Mouse (Mus musculus) cortical plate, adult 2 months (tissue): ENCODE data around the gene Krt222. TPM values are rescaled to one million over a fixed set of nuclear protein-coding genes. Genes with fewer than 3 reads are reported as not detected.

Source experiments
- H3K27ac ChIP-seq: fragments of 200-500 bp; 2 replicates; pipeline ENCODE4 v1.5.1; 2012; ENCODE audit warnings: low read length, control low read depth, inconsistent platforms; ENCODE audit not compliant: insufficient read depth
- H3K4me1 ChIP-seq: fragments of 200-500 bp; 2 replicates; pipeline ENCODE4 v1.6.1; 2011; ENCODE audit warnings: low read length; ENCODE audit not compliant: control insufficient read depth, insufficient read depth
- H3K4me3 ChIP-seq: fragments of 200-500 bp; 2 replicates; pipeline ENCODE4 v1.5.1; 2011; ENCODE audit warnings: mild to moderate bottlenecking, low read length, control low read depth; ENCODE audit not compliant: insufficient read depth
- CTCF ChIP-seq: fragments of 200-500 bp; IDR thresholded peaks from 2 replicates; pipeline ENCODE4 v1.5.1; 2011; ENCODE audit warnings: mild to moderate bottlenecking, control low read depth, low read length; ENCODE audit not compliant: insufficient read depth; ENCODE audit errors: extremely low read depth
- POLR2A ChIP-seq: fragments of 200-500 bp; IDR thresholded peaks from 2 replicates; pipeline ENCODE4 v1.6.1; 2011; ENCODE audit warnings: mild to moderate bottlenecking, low read length, control low read depth; ENCODE audit not compliant: insufficient read depth; ENCODE audit errors: extremely low read depth
- polyA plus RNA-seq: library from polyadenylated mRNA; depleted of rRNA; stranded (reverse); fragments of >200 nt; gene quantifications from 2 replicates; pipeline ENCODE4 v1.2.3, GENCODE M21; 2012

Krt222 gene
- polyA plus RNA-seq, 1 experiment: 25.1 TPM

DNA sequence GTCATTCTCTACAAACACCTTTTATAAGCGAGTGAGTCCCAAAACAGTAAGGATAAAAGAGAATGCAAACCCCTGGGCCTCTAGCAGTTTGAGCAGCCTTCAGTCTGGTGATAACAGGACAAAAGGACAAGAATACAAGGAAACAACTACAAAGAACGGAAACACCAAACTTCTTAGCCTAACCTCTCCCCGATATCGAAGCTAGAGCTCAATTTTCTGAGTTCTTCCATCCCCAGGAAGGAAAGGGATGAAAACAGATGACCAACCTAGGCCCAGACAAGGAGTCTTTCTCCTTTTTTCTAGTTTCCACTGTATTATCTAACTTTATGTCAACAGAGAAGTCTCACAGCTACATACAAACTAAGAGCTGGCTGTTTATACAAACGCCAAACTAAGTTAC is 20.6 kb downstream of the Krt222 start:
- Histone ChIP-seq H3K4me1 (peaks cover 1% of the 10 kb centered on the region; the same call in 1 of the 2 replicates), H3K4me3 (no peak overlapping the region), H3K27ac (no peak overlapping the region)
- TF ChIP-seq CTCF: no peak
- TF ChIP-seq POLR2A: no peak

- Histone ChIP-seq H3K4me3 (no peak overlapping the region), H3K4me1 (peaks cover 1% of the 10 kb centered on the region; the same call in 1 of the 2 replicates), H3K27ac (no peak overlapping the region)
- TF ChIP-seq POLR2A (no peak), CTCF (no peak)
These were observed 22.1 kb downstream of the Krt222 start for GRCm38 (mm10) chr11:99221811-99222210.

DNA sequence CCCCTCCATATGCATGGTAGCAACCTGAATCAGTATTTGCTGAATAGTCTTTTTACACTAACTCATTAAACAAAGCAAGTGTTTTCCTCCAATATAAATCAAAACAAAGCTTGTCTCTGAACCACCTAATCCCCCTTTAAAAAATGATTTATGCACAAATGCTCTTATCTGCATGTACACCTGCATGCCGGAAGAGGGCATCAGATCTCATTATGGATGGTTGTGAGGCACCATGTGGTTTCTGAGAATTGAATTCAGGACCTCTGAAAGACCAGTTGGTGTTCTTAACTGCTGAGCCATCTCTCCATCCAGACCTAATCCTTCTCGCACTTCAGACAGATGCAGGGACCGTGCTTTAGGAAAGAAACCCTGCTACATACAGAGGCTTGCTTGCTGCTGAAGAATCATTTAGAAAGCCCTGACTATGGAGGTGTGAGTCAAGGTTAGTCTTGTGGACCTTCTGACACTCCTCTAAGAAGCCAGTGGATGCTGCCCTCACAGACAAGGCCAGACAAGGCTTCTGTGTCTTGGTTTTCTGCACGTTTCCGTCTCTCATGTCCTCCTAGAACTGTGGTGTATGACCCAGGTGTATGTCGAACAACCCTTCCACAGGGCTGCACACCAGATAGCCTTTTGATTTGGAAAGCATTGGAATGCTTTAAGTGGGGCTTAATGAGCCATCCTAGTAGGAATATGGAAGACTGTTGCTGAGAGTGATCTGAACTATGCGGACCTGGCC is 26.5 kb downstream of the Krt222 start:
- Histone ChIP-seq H3K27ac (no peak overlapping the region), H3K4me1 (peaks cover 2% of the 10 kb centered on the region), H3K4me3 (no peak overlapping the region)
- TF ChIP-seq CTCF (no peak), POLR2A (no peak)

- TF ChIP-seq CTCF: no peak
- no peak for TF ChIP-seq POLR2A
- Histone ChIP-seq H3K4me3 (no peak overlapping the region), H3K4me1 (peaks cover 2% of the 10 kb centered on the region), H3K27ac (no peak overlapping the region)
These were observed 27.7 kb downstream of the Krt222 start for GRCm38 (mm10) chr11:99216181-99216580.

DNA sequence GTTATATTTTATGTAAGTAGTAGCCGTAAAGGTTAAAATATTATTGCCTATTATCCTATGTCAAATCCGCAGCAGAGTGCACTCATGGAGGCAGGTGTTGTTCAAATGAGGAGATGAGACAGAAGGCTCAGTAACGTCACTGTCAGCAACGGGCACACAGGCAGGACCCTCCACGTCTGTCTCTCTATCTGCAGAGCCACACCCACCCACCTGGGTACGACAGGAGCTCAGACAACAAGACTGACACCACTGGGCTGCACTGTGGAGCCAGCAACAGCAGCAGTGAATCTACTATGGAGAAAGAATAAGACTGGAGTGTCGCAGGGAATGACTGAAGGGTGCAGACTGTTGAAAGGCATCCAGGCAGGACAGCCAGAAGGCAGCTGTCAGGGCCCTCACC is 31.2 kb downstream of the Krt222 start:
- no peak overlapping the region for H3K27ac ChIP-seq
- H3K4me1 ChIP-seq: peaks cover 2% of the 10 kb centered on the region
- TF ChIP-seq POLR2A (no peak), CTCF (no peak)
- no peak overlapping the region for H3K4me3 ChIP-seq

GRCm38 (mm10) chr11:99211964-99212363 is 31.9 kb downstream of the Krt222 start:
- no peak overlapping the region for H3K27ac ChIP-seq
- H3K4me3 ChIP-seq: no peak overlapping the region
- TF ChIP-seq CTCF: no peak
- no peak for TF ChIP-seq POLR2A
- H3K4me1 ChIP-seq: peaks cover 2% of the 10 kb centered on the region

- H3K4me1 ChIP-seq: no peaks in the 10 kb centered on the region
- no peak overlapping the region for H3K4me3 ChIP-seq
- TF ChIP-seq CTCF (no peak), POLR2A (no peak)
- no peak overlapping the region for H3K27ac ChIP-seq
These were observed 35.7 kb downstream of the Krt222 start for GRCm38 (mm10) chr11:99208105-99208669.

- Histone ChIP-seq H3K4me1 (no peaks in the 10 kb centered on the region), H3K27ac (no peak overlapping the region), H3K4me3 (no peak overlapping the region)
- TF ChIP-seq POLR2A (no peak), CTCF (no peak)
These were observed 36.4 kb downstream of the Krt222 start for GRCm38 (mm10) chr11:99207449-99207848.

DNA sequence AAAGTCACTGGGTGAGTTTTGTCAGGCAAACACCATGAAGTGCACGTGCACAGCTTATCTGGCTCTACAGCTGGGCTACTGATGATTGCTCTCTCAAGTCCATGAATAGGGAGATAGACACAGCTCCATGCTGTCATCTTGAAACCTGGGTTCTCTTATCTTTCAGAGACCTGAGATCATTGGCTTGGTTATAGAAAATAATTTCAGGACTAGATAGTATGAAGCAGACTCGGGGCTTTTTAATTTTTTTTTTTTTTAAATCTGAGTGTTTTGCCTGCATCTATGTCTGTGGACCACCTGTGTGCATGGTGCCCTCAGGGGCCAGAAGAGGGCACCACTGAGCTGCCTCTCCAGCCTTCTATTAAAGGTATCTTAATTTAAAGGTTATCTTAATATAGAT is 36.9 kb downstream of the Krt222 start:
- Histone ChIP-seq H3K4me1 (no peaks in the 10 kb centered on the region), H3K4me3 (no peak overlapping the region), H3K27ac (no peak overlapping the region)
- TF ChIP-seq CTCF (peak; percentile 23; the same call in 1 of the 2 replicates), POLR2A (no peak)

DNA sequence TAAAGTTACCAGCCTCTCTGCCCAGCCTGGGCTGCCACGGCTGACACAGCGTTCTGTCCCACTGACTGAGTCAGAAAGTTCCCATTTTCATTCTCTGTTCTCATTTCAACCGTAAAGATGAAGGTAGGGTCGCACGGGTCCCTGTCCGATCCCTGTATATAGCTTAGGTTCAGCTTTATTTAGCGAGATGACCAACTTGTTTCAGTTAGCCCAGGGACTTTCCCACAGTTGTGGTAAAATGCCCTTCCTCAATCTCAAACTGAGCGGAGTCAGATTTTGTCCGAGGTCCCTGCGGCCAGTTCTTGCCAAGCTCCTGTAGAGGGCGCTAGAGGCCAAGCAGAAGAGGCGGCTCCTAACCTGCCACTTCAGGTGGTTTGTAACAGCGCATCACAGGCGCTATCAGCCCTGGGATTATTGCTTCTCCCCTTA is 54.7 kb downstream of the Krt222 start:
- no peak overlapping the region for H3K27ac ChIP-seq
- TF ChIP-seq CTCF (peak; percentile 75), POLR2A (no peak)
- no peak overlapping the region for H3K4me3 ChIP-seq
- H3K4me1 ChIP-seq: no peaks in the 10 kb centered on the region

GRCm38 (mm10) chr11:99187348-99187747 is 56.5 kb downstream of the Krt222 start:
- Histone ChIP-seq H3K4me1 (no peaks in the 10 kb centered on the region), H3K4me3 (no peak overlapping the region)
- no peak for TF ChIP-seq POLR2A
- TF ChIP-seq CTCF: no peak

More at GRCm38 (mm10) chr11:99187348-99187747, 56.5 kb downstream of the Krt222 start:
- H3K27ac ChIP-seq: no peak overlapping the region
